Mouse (Mus musculus) cerebellum, adult 9-10 months (tissue): ENCODE results near the gene 2310033P09Rik.

Experiments used
- DNase-seq: peaks from one replicate; pipeline ENCODE4 v3.0.0; 2022

The 2310033P09Rik gene

DNA sequence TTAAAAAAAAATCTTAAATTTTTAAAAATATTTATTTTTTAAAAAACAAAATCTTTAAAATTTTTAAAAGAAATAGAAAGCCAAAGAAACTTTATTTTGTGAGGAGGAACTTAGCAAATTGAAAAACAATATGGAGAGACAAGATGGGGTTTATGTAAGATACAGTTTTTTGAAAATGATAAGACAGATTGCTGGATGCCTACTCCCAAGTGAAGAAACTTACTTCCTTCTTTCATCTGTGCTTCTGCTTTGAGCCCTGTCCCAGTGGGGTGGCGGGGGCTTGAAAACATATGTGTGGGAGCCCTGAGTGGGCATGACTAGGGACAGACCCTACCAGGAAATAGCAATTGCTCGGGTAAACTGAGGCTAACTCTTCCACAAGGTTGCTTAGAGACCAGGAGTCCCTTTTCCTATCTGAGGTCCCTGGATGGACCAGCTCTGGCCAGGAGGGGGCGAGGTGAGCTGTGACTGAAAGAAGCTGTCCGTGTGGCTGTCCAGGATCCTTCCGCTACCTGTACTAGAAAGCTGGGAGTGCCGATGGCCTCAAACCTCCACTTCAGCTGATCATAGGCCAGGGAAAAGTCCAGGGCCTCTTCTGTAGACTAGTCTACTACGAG, 22.1 kb downstream of the 2310033P09Rik start:
- peak; percentile 73 for DNase-seq

DNA sequence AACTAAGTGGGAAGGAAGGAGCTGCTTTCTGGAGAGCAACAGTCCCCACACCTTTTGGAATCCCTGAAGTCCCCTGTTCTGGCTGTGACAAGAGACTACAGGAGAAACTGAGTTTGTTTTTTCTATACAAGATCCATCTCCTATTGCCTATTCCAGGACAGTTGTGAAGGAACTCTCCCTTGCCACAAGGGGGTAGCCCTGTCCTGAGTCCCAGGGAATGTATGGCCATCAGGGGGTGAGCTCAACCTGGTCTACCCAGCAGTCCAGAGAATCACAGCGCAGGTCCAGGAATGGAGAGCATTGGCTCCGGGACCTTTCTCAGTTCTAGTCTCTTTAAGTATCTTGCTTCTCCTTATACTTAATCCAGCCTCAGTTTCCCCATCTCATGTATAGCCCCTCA, 24.7 kb downstream of the 2310033P09Rik start:
- DNase-seq = no peak

DNA sequence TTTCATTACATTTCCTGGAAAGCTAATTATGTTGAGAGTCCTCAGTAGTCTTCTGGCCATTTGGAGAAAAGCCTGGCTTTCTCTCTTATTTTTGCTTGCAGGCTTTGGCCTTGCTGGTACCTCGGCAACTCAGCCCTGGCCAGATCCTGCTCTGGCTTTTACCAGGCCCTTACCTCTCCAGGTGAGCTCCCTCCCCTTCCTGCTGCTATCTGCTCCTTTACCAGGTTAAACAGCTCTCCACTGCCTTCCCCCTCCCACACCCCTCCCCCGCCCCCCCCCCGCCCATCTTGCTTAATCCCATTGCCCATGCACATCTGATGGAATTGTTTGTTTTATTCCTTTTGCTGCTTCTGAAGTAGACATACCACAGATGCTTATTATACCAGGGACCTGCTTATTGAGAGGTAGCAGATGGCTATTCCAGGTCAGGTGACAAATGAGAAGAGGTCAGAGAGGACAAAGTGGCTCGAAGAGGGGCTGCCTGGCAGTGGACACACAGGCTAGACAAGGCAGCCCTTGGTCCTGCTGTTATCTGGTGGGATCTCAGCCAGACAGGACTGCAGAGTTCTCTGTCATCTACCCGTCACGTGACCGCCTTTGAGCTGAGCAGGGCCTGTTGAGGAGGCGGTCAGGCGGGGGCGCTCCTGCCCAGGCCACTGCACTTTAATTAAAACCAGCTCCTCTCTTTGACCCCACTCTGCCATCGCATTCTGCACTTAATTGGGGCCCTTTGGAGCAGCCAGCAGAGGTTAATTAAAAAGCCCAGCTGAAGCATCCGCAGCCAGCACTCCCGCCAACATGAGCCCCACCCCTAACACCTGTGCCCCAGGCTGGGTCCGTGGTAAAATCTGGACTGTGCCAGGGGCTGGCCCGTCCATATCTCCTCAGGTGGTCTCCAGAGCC, 30.7 kb downstream of the 2310033P09Rik start:
- DNase-seq = peak; percentile 87

GRCm38 (mm10) chr11:59239428-59239785, 31.3 kb downstream of the 2310033P09Rik start:
- no peak for DNase-seq

GRCm38 (mm10) chr11:59239796-59240195, 31.7 kb downstream of the 2310033P09Rik start:
- no peak for DNase-seq

DNA sequence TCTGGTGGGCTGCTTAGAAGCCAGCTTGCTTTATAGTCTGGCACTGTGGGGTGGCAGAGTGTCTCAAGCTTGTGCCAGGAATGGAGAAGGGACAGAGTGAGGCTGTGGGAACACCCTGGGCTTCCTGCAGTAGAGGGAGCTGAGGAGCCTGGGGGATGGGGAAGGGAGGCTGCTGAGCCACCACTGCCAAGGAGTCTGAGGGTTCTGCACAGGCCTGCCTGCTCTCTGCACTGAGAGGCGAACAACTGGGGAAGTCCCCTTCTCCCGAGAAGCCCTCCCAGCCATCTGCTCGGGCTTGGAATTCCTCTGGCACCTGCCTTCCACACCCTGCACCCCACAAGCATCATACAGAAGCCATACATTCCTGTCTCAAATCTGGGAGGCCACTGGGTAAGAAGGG, 33.7 kb downstream of the 2310033P09Rik start:
- no peak for DNase-seq

DNA sequence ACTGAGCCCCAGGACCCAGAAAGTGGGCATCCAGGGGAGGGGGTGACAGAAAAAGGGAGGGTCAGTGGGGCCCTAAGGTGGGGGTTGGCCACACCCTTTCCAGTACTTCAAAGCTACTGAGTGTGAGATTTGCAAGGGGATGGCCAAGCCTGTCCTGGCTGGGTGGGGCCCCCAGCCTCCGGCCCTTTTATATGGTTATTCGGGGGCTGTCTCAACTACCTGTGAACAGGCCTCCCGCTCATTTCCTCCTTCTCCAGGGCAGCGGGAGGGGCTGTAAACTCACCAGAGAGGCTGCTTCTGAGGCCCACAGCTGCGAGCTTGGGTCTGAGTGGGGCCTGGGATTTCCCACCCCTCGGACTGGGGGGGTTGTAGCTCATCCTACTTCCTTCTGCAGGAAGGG, 35.7 kb downstream of the 2310033P09Rik start:
- DNase-seq = no peak

- no peak for DNase-seq
Measured at GRCm38 (mm10) chr11:59248101-59248500, 40.0 kb downstream of the 2310033P09Rik start.

- DNase-seq = no peak
Measured at GRCm38 (mm10) chr11:59259647-59260046, 51.5 kb downstream of the 2310033P09Rik start.
